Mouse (Mus musculus) limb, embryonic 15.5 days (tissue): ENCODE data around the gene Adam6b. TPM values are rescaled to one million over a fixed set of nuclear protein-coding genes. Genes with fewer than 3 reads are reported as not detected.
"Not testable (repeated sequence)": the region's sequence is repeated elsewhere in the genome, so short reads cannot be mapped to it uniquely, and the experiment has no call there.

Experiments
- ATAC-seq: fragments of 200-750 bp; cut with Nextera tagmentation; 2 replicates; pipeline ENCODE4 v1.8.0; 2017; ENCODE audit warnings: low read depth, moderate TSS enrichment; ENCODE audit not compliant: insufficient number of reproducible peaks, low FRiP score, low TSS enrichment
- H3K27ac ChIP-seq: fragments of 300-500 bp; sonication (generic); 2 replicates; pipeline ENCODE4 v1.5.1; 2015; ENCODE audit warnings: moderate library complexity, mild to moderate bottlenecking, inconsistent platforms
- H3K27me3 ChIP-seq: fragments of 300-500 bp; sonication (generic); 2 replicates; pipeline ENCODE4 v1.6.1; 2015; ENCODE audit warnings: inconsistent platforms
- H3K36me3 ChIP-seq: fragments of 300-500 bp; sonication (generic); 2 replicates; pipeline ENCODE4 v1.6.1; 2015; ENCODE audit warnings: inconsistent platforms
- H3K4me1 ChIP-seq: fragments of 300-500 bp; sonication (generic); 2 replicates; pipeline ENCODE4 v1.6.1; 2015; ENCODE audit warnings: inconsistent platforms
- H3K4me2 ChIP-seq: fragments of 300-500 bp; sonication (generic); 2 replicates; pipeline ENCODE4 v1.6.1; 2015; ENCODE audit warnings: mild to moderate bottlenecking, inconsistent platforms
- H3K4me3 ChIP-seq: fragments of 300-500 bp; sonication (generic); 2 replicates; pipeline ENCODE4 v1.5.1; 2015; ENCODE audit warnings: mild to moderate bottlenecking, inconsistent platforms
- H3K9ac ChIP-seq: fragments of 300-500 bp; sonication (generic); 2 replicates; pipeline ENCODE4 v1.6.1; 2015; ENCODE audit warnings: inconsistent platforms
- H3K9me3 ChIP-seq: fragments of 300-500 bp; sonication (generic); 2 replicates; pipeline ENCODE4 v1.6.1; 2016; ENCODE audit warnings: inconsistent platforms
- WGBS: fragments of 180-500 bp; shearing (Covaris S2); methylation state at CpG from one replicate; pipeline ENCODE4 v1.1.7; 2015; 5-methylcytosine and 5-hydroxymethylcytosine counted together
- polyA plus RNA-seq: library from polyadenylated mRNA; unstranded; fragments of >200 nt; fragmentation: Nextera tagmentation; extraction: Ambion mirVana; gene quantifications from 2 replicates; pipeline ENCODE4 v1.2.1, GENCODE M21; 2015

Adam6b gene
- polyA plus RNA-seq, result not detected in 2 replicates

DNA sequence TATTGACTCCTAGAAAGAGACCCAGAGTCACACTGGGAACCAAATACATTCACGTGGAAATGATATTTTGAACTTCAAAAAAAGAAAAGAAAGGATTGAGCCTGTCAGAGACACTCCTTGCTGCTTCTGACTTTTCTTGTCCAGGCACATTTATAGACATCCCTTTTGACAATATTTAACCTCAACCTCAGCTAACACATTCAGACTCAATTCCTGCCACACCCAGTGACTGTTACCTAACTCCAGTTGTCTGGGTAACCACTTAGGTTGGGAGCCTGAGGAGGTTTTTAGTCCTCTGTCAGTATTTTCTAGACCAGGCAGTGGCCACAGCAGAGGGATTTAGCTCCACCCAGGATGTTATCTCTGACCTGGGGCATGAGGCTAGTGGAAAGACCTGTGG, at the start of gene Adam6b:
Gene Adam6b (plus strand): TSS at position 301 of the 400 bp plus-strand sequence.
- not testable (repeated sequence) for H3K9me3 ChIP-seq, H3K4me1 ChIP-seq, H3K9ac ChIP-seq, H3K36me3 ChIP-seq, ATAC-seq, H3K4me2 ChIP-seq, H3K27ac ChIP-seq, H3K27me3 ChIP-seq, H3K4me3 ChIP-seq
- 83% methylated on average over 1 of the region's 1 CpGs for WGBS

GRCm38 (mm10) chr12:113446061-113446460, 43.2 kb upstream of the Adam6b start:
- H3K27me3 ChIP-seq, result no peaks in the 10 kb centered on the region
- no peaks in the 10 kb centered on the region for H3K36me3 ChIP-seq
- H3K4me2 ChIP-seq, result no peak overlapping the region
- H3K9me3 ChIP-seq, result no peaks in the 10 kb centered on the region
- no peak overlapping the region for H3K9ac ChIP-seq
- no peaks in the 10 kb centered on the region for H3K4me1 ChIP-seq
- H3K27ac ChIP-seq, result no peak overlapping the region
- H3K4me3 ChIP-seq, result no peak overlapping the region
- ATAC-seq, result no peak
- 74% methylated on average over 1 of the region's 1 CpGs for WGBS

DNA sequence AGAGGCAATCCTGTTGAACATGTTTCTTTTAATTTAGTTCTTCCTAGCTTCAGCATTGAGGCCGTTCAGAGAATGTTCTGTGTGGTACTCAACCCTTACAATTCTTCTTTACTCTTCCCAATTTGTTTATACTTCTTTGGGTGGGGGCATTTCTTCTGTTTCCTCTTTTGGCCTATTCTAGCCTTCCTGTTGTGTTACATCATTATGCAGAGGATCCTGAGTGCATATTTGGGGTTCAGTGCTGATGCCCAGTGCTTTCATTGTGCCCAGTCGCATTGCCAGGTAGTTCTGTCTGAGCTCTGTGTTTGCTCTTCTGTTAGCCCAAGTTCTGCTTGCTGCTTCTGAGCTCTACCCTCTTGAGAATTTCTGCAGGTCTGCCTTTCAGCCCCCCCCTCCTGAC, 13.1 kb upstream of the Adam6b start:
- Histone ChIP-seq H3K27ac (no peak overlapping the region), H3K27me3 (no peaks in the 10 kb centered on the region), H3K4me3 (no peak overlapping the region), H3K9me3 (no peaks in the 10 kb centered on the region), H3K4me2 (no peak overlapping the region), H3K9ac (no peak overlapping the region), H3K36me3 (no peaks in the 10 kb centered on the region), H3K4me1 (no peaks in the 10 kb centered on the region)
- no peak for ATAC-seq
- WGBS, result 88% methylated on average over 2 of the region's 2 CpGs

DNA sequence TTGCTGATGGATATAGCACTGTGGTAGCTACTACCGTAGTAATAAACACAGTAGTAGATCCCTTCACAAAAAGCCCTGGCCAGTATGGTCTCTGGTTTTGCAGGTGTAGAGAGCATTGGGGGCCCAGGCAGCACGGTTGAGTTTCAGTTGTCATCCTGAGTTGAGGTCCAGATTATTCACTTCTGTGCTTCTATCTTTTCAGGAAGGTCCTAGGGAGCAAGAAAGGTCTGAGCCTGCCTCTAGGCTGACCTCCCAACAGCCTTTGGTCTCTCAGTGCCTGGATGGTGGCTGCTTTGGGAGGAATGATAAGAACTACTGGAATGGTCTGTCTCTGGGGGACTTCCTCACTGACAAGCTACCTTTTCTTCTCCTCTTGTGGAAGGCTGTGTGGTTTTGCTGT, 7.2 kb upstream of the Adam6b start:
- Histone ChIP-seq H3K4me2 (no peak overlapping the region), H3K4me1 (no peaks in the 10 kb centered on the region), H3K36me3 (no peaks in the 10 kb centered on the region), H3K4me3 (no peak overlapping the region), H3K9me3 (no peaks in the 10 kb centered on the region), H3K27ac (no peak overlapping the region), H3K9ac (no peak overlapping the region), H3K27me3 (no peaks in the 10 kb centered on the region)
- ATAC-seq, result no peak
- 64% methylated on average over 2 of the region's 2 CpGs for WGBS

DNA sequence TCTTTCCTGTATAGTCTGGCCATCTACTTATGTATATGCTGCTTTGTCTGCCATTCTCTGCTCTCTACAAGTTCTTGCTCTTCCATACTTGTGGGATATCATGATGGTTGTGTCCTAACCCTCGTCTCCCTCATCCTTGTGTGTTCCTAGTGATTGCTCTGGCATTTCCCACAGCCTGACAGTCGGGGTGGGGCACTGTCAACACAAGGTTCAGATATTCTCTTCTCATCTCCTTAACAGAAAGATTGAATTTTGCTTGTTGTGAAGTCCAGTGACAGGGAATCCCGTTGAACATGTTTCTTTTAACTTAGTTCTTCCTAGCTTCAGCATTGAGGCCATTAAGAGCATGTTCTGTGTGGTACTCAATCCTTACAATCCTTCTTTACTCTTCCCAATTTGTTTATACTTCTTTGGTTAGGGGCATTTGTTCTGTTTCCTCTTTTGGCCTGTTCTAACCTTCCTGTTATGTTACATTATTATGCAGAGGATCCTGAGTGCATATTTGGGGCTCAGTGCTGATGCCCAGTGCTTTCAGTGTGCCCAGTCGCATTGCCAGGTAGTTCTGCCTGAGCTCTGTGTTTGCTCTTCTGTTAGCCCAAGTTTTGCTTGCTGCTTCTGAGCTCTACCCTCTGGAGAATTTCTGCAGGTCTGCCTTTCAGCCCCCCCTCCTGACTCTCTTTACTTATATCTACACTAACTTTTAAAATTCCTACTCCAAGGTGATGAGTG, 6.5 kb upstream of the Adam6b start:
- Histone ChIP-seq H3K4me3 (no peak overlapping the region), H3K4me1 (no peaks in the 10 kb centered on the region), H3K27me3 (no peaks in the 10 kb centered on the region), H3K4me2 (no peak overlapping the region), H3K27ac (no peak overlapping the region), H3K36me3 (no peaks in the 10 kb centered on the region), H3K9ac (no peak overlapping the region), H3K9me3 (no peaks in the 10 kb centered on the region)
- WGBS, result 54% methylated on average over 4 of the region's 4 CpGs
- ATAC-seq, result no peak

GRCm38 (mm10) chr12:113483492-113484162, 5.7 kb upstream of the Adam6b start:
- Histone ChIP-seq H3K27ac (no peak overlapping the region), H3K9me3 (no peaks in the 10 kb centered on the region), H3K27me3 (no peaks in the 10 kb centered on the region), H3K4me3 (no peak overlapping the region), H3K36me3 (no peaks in the 10 kb centered on the region), H3K4me1 (no peaks in the 10 kb centered on the region), H3K9ac (no peak overlapping the region), H3K4me2 (no peak overlapping the region)
- no peak for ATAC-seq
- 74% methylated on average over 2 of the region's 2 CpGs for WGBS

- Histone ChIP-seq H3K27ac (no peak overlapping the region), H3K9ac (no peak overlapping the region), H3K9me3 (no peaks in the 10 kb centered on the region), H3K27me3 (no peaks in the 10 kb centered on the region), H3K4me1 (no peaks in the 10 kb centered on the region), H3K4me2 (no peak overlapping the region), H3K36me3 (no peaks in the 10 kb centered on the region), H3K4me3 (no peak overlapping the region)
- 46% methylated on average over 2 of the region's 2 CpGs for WGBS
- ATAC-seq, result no peak
Measured at GRCm38 (mm10) chr12:113484971-113485485, 4.3 kb upstream of the Adam6b start.

GRCm38 (mm10) chr12:113487693-113488092, 1.6 kb upstream of the Adam6b start:
- not testable (repeated sequence) for H3K27me3 ChIP-seq, H3K36me3 ChIP-seq, H3K4me2 ChIP-seq, H3K27ac ChIP-seq, H3K9ac ChIP-seq, H3K9me3 ChIP-seq, H3K4me1 ChIP-seq, H3K4me3 ChIP-seq, ATAC-seq

DNA sequence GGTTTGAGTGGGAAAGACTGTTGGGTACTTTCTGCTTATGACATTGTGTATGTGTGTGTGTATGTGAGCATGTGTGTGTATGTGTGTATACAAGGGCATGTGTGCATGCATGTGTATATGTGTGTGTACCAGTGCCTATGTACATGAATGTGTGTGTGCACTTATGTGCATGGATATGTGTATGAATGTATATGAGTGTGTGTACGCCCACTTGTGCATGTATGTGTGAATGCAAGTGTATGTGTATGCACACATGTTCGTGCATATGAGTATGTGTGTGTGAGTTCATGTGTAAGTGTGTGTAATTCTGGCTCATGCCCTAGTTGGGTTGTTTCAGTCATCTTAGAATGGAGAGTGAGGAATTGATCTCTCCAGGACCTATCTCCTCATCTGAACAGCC, 36.6 kb downstream of the Adam6b start:
- Histone ChIP-seq H3K36me3 (no peaks in the 10 kb centered on the region), H3K4me2 (no peak overlapping the region), H3K9me3 (no peaks in the 10 kb centered on the region), H3K9ac (no peak overlapping the region), H3K27me3 (no peaks in the 10 kb centered on the region), H3K27ac (no peak overlapping the region), H3K4me3 (no peak overlapping the region), H3K4me1 (no peaks in the 10 kb centered on the region)
- WGBS, result 64% methylated on average over 2 of the region's 2 CpGs
- ATAC-seq, result no peak

Other genes starting within 250 kb of the Adam6b start
- not detected in 2 replicates for gene Adam6a, start 54.4 kb downstream of the Adam6b start, polyA plus RNA-seq